Mouse (Mus musculus) kidney, postnatal 0 days (tissue): ENCODE data around the gene Usp30. TPM values are rescaled to one million over a fixed set of nuclear protein-coding genes. Genes with fewer than 3 reads are reported as not detected.

Experiments used
- ATAC-seq: fragments of 200-750 bp; cut with Nextera tagmentation; replicated peaks from 2 replicates; pipeline ENCODE4 v1.8.0; 2017; ENCODE audit warnings: low read depth, moderate number of reproducible peaks, moderate TSS enrichment, moderate library complexity; ENCODE audit not compliant: low FRiP score
- DNase-seq: peaks from one replicate; pipeline ENCODE4 v3.0.0-alpha.2; 2016; ENCODE audit warnings: low spot score
- H3K27ac ChIP-seq: fragments of 300-500 bp; sonication (generic); 2 replicates; pipeline ENCODE4 v1.5.1; 2014; ENCODE audit warnings: mild to moderate bottlenecking
- H3K27me3 ChIP-seq: fragments of 300-500 bp; sonication (generic); 2 replicates; pipeline ENCODE4 v1.6.1; 2014; ENCODE audit warnings: low read length, mixed read lengths; ENCODE audit not compliant: insufficient read depth
- H3K36me3 ChIP-seq: fragments of 300-500 bp; sonication (generic); 2 replicates; pipeline ENCODE4 v1.6.1; 2014; ENCODE audit warnings: low read length, mixed read lengths; ENCODE audit not compliant: insufficient read depth
- H3K4me1 ChIP-seq: fragments of 300-500 bp; sonication (generic); replicated peaks from 2 replicates; pipeline ENCODE4 v1.6.1; 2014; ENCODE audit warnings: antibody characterized with exemption, low read length, mixed read lengths; ENCODE audit not compliant: insufficient read depth
- H3K4me2 ChIP-seq: fragments of 300-500 bp; sonication (generic); 2 replicates; pipeline ENCODE4 v1.6.1; 2014; ENCODE audit warnings: mild to moderate bottlenecking, low read length, moderate library complexity, mixed read lengths
- H3K4me3 ChIP-seq: fragments of 300-500 bp; sonication (generic); replicated peaks from 2 replicates; pipeline ENCODE4 v1.5.1; 2014; ENCODE audit warnings: low read depth, low read length
- H3K9ac ChIP-seq: fragments of 300-500 bp; sonication (generic); 2 replicates; pipeline ENCODE4 v1.6.1; 2014; ENCODE audit warnings: low read depth, low read length
- H3K9me3 ChIP-seq: fragments of 300-500 bp; sonication (generic); replicated peaks from 2 replicates; pipeline ENCODE4 v1.6.1; 2016; ENCODE audit warnings: low read length, inconsistent platforms, mixed read lengths
- CTCF ChIP-seq: IDR thresholded peaks from 2 replicates; pipeline ENCODE4 v1.5.1; 2016; ENCODE audit warnings: antibody characterized with exemption, low read depth, mild to moderate bottlenecking, moderate library complexity
- WGBS: fragments of 180-500 bp; shearing (Covaris S2); extraction: QIAGEN DNeasy Blood & Tissue Kit; methylation state at CpG from one replicate; pipeline ENCODE4 v1.1.7; 2014; 5-methylcytosine and 5-hydroxymethylcytosine counted together
- polyA plus RNA-seq: library from polyadenylated mRNA; unstranded; fragments of >200 nt; fragmentation: Nextera tagmentation; extraction: Ambion mirVana; gene quantifications from 2 replicates; pipeline ENCODE4 v1.2.1, GENCODE M21; 2015

The Usp30 gene
- polyA plus RNA-seq, 1 experiment from 2014 or later = 12.0 TPM

GRCm38 (mm10) chr5:114043800-114044199, 21.5 kb upstream of the Usp30 start:
- ATAC-seq (no peak), DNase-seq (no peak)
- no peak for TF ChIP-seq CTCF
- no peak overlapping the region for H3K4me3 ChIP-seq
- H3K4me2 ChIP-seq = no peak overlapping the region
- no peak overlapping the region for H3K9ac ChIP-seq
- H3K9me3 ChIP-seq = no peaks in the 10 kb centered on the region
- no peaks in the 10 kb centered on the region for H3K4me1 ChIP-seq
- H3K27me3 ChIP-seq = no peaks in the 10 kb centered on the region
- no peaks in the 10 kb centered on the region for H3K36me3 ChIP-seq
- H3K27ac ChIP-seq = no peak overlapping the region
- 78% methylated on average over 4 of the region's 4 CpGs for WGBS

- peak; percentile 56 for DNase-seq
- WGBS = 50% methylated on average over 1 of the region's 1 CpGs
These were observed 20.1 kb upstream of the Usp30 start for GRCm38 (mm10) chr5:114045134-114045533.

DNA sequence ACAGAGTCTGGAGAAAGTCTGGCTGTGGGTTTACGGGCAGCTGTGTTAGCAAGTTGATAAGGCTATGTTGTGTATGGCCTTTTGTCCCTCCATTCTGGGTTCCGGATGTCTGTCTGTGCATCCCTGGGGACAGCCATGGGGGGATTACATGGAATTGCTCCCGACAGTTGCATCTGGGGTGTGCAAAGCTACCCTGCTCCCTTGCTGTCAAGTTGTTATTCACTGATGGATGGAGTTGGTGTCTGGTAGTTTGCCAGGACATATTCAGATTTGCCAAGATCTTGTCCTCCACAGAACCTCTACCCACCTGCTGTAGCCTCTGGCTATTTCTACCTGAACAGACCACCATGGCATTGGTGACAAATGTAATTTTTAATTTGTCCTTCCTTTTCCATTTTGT, 19.1 kb upstream of the Usp30 start:
- Histone ChIP-seq H3K9me3 (no peaks in the 10 kb centered on the region), H3K4me3 (no peak overlapping the region), H3K27me3 (no peaks in the 10 kb centered on the region), H3K27ac (no peak overlapping the region), H3K4me1 (no peaks in the 10 kb centered on the region), H3K4me2 (no peak overlapping the region), H3K36me3 (no peaks in the 10 kb centered on the region), H3K9ac (no peak overlapping the region)
- DNase-seq (no peak), ATAC-seq (no peak)
- WGBS = 58% methylated on average over 3 of the region's 3 CpGs
- no peak for TF ChIP-seq CTCF

More at GRCm38 (mm10) chr5:114045134-114045533, 20.1 kb upstream of the Usp30 start:
- no peak for ATAC-seq
- H3K9me3 ChIP-seq = no peaks in the 10 kb centered on the region
- no peaks in the 10 kb centered on the region for H3K36me3 ChIP-seq
- no peak overlapping the region for H3K4me2 ChIP-seq
- no peak overlapping the region for H3K27ac ChIP-seq
- no peak overlapping the region for H3K4me3 ChIP-seq
- peak; percentile 78 for TF ChIP-seq CTCF
- H3K27me3 ChIP-seq = no peaks in the 10 kb centered on the region
- H3K4me1 ChIP-seq = no peaks in the 10 kb centered on the region
- H3K9ac ChIP-seq = no peak overlapping the region

- H3K9ac ChIP-seq = no peak overlapping the region
- no peak for ATAC-seq
- H3K36me3 ChIP-seq = no peaks in the 10 kb centered on the region
- no peaks in the 10 kb centered on the region for H3K9me3 ChIP-seq
- DNase-seq = no peak
- no peak overlapping the region for H3K4me2 ChIP-seq
- no peak overlapping the region for H3K4me3 ChIP-seq
- H3K4me1 ChIP-seq = 0 out of 2 replicates have a peak, but pooled peaks cover 1% of the 10 kb centered on the region
- 51% methylated on average over 3 of the region's 3 CpGs for WGBS
- H3K27ac ChIP-seq = no peak overlapping the region
- no peaks in the 10 kb centered on the region for H3K27me3 ChIP-seq
- TF ChIP-seq CTCF = peak; percentile 52
These were observed 18.7 kb upstream of the Usp30 start for GRCm38 (mm10) chr5:114046604-114047003.

DNA sequence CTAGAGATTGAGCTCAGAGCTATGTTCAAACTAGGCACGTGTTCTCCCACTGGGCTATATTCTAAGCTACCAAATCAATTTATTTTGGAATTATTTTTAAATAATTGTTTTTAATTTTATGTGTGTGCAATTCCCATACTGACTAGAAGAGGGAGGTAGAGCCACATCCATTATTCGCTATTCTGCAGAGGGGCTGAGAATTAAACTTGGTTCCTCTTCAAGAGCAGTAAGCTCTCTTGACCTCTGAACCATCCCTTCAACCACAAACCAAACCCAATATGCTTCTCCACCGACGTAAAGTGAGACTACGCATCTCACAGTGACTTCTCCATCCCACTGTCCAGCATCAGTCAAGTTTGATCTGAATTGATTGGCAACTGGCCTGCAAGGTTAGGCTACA, 18.1 kb upstream of the Usp30 start:
- Histone ChIP-seq H3K4me3 (no peak overlapping the region), H3K27me3 (no peaks in the 10 kb centered on the region), H3K4me1 (0 out of 2 replicates have a peak, but pooled peaks cover 3% of the 10 kb centered on the region), H3K36me3 (no peaks in the 10 kb centered on the region), H3K27ac (no peak overlapping the region), H3K9ac (no peak overlapping the region), H3K9me3 (no peaks in the 10 kb centered on the region), H3K4me2 (no peak overlapping the region)
- DNase-seq (no peak), ATAC-seq (no peak)
- TF ChIP-seq CTCF = no peak
- 77% methylated on average over 5 of the region's 5 CpGs for WGBS

DNA sequence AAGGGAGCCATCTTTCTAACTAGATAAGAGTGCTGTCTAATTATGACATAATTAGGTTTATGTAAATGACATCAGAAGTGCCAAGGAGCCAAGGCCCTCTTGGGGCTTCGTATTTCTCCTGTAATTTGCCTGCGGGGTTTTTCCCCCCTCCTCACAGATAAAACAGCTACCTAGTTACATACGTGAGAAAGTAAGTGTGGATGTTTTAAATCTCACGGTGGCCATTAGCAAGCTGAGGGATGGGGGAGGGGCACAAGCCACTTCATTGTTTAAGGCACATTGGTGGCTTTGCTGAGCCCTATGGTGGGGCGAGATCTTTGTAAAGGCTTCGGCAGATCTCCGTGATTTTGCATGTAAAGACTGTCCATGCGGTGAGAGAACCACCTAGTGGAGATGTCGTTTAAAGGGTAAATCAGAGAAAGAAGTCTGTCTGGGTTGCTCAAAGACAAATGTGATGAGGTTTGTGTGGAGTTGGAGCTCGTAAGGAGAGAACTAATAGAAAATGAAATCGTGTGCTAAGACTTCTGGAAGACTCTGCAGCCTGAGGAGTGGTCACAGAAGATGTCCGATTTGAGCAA, 16.4 kb upstream of the Usp30 start:
- no peak overlapping the region for H3K4me3 ChIP-seq
- H3K4me1 ChIP-seq = 0 out of 2 replicates have a peak, but pooled peaks cover 3% of the 10 kb centered on the region
- DNase-seq (no peak), ATAC-seq (no peak)
- no peaks in the 10 kb centered on the region for H3K36me3 ChIP-seq
- WGBS = 54% methylated on average over 12 of the region's 12 CpGs
- TF ChIP-seq CTCF = peak; percentile 35; the same call in 1 of the 2 replicates
- H3K9ac ChIP-seq = no peak overlapping the region
- no peaks in the 10 kb centered on the region for H3K9me3 ChIP-seq
- H3K27ac ChIP-seq = no peak overlapping the region
- no peaks in the 10 kb centered on the region for H3K27me3 ChIP-seq
- H3K4me2 ChIP-seq = no peak overlapping the region
